Mouse (Mus musculus): ENCODE measurements at regions not wholly inside any gene's neighbourhood (a gene's known extent, or its start where the extent isn't known, plus 50 kb on each side); places are given as distances from the start of the nearest gene placed in this dataset.

- TF ChIP-seq POLR2A (IDR thresholded peaks at IDR 0.05; ENCODE audit: insufficient read length, low read depth), result no peak
- no peak for TF ChIP-seq TCF12 (IDR thresholded peaks at IDR 0.05; ENCODE audit: insufficient read depth, poor library complexity, severe bottlenecking)
- peak; percentile 37 for TF ChIP-seq USF1 (IDR thresholded peaks at IDR 0.05; ENCODE audit: low read depth)
- TF ChIP-seq MAX (IDR thresholded peaks at IDR 0.05; ENCODE audit: low read depth), result no peak
- TF ChIP-seq MYOD1 (IDR thresholded peaks at IDR 0.05; ENCODE audit: control insufficient read depth in 1 of 3, insufficient read length in 2 of 3, low read depth in 2 of 3), result no peak
- TF ChIP-seq POLR2AphosphoS2 (IDR thresholded peaks at IDR 0.05; ENCODE audit: insufficient read length, low read depth), result no peak
These were observed 107.8 kb downstream of the Cavin4 start for GRCm38 (mm10) chr4:48770954-48771665.

Measured in myocyte (in vitro differentiated cells).